Mouse (Mus musculus) olfactory bulb, adult 2 months (tissue): Measurements from ENCODE around the gene Ppm1j.

Experiments
- CTCF ChIP-seq: fragments of 200-500 bp; IDR thresholded peaks from 2 replicates; pipeline ENCODE4 v1.5.1; 2012; ENCODE audit warnings: low read depth, mild to moderate bottlenecking, low read length, moderate library complexity; ENCODE audit not compliant: insufficient read depth
- POLR2A ChIP-seq: fragments of 200-500 bp; IDR thresholded peaks from 2 replicates; pipeline ENCODE4 v1.6.1; 2012; ENCODE audit warnings: mild to moderate bottlenecking, low read depth, low read length, moderate library complexity; ENCODE audit not compliant: insufficient read depth

- TF ChIP-seq CTCF: peak; percentile 52; the same call in 1 of the 2 replicates
- TF ChIP-seq POLR2A: no peak
Observed at GRCm38 (mm10) chr3:104788561-104789311, 7.9 kb downstream of the Ppm1j start.
